Mouse (Mus musculus) forebrain, embryonic 14.5 days (tissue): ENCODE data around the gene Cuedc1. TPM values are rescaled to one million over a fixed set of nuclear protein-coding genes. Genes with fewer than 3 reads are reported as not detected.
"Not testable (repeated sequence)": the region's sequence is repeated elsewhere in the genome, so short reads cannot be mapped to it uniquely, and the experiment has no call there.

Source experiments
- ATAC-seq: fragments of 200-750 bp; cut with Nextera tagmentation; 2 replicates; pipeline ENCODE4 v1.8.0; 2017; ENCODE audit warnings: mild to moderate bottlenecking, moderate library complexity
- DNase-seq: peaks from one replicate; pipeline ENCODE4 v3.0.0-alpha.2; 2015; ENCODE audit warnings: low spot score
- H3K27ac ChIP-seq: fragments of 300-500 bp; sonication (generic); 2 replicates; pipeline ENCODE4 v1.5.1; 2014; ENCODE audit warnings: low read depth, mild to moderate bottlenecking, control low read depth, low read length, moderate library complexity
- H3K27me3 ChIP-seq: fragments of 300-500 bp; sonication (generic); replicated peaks from 2 replicates; pipeline ENCODE4 v1.6.1; 2014; ENCODE audit warnings: low read length, control low read depth, mixed read lengths; ENCODE audit not compliant: control insufficient read depth, insufficient read depth
- H3K36me3 ChIP-seq: fragments of 300-500 bp; sonication (generic); 2 replicates; pipeline ENCODE4 v1.6.1; 2014; ENCODE audit warnings: low read length, control low read depth; ENCODE audit not compliant: control insufficient read depth, insufficient read depth
- H3K4me1 ChIP-seq: fragments of 300-500 bp; sonication (generic); 2 replicates; pipeline ENCODE4 v1.6.1; 2014; ENCODE audit warnings: antibody characterized with exemption, low read length, control low read depth; ENCODE audit not compliant: control insufficient read depth, insufficient read depth
- H3K4me2 ChIP-seq: fragments of 300-500 bp; sonication (generic); 2 replicates; pipeline ENCODE4 v1.6.1; 2014; ENCODE audit warnings: mild to moderate bottlenecking, control low read depth, low read length
- H3K4me3 ChIP-seq: fragments of 300-500 bp; sonication (generic); 2 replicates; pipeline ENCODE4 v1.5.1; 2014; ENCODE audit warnings: low read depth, low read length, control low read depth
- H3K9ac ChIP-seq: fragments of 300-500 bp; sonication (generic); 2 replicates; pipeline ENCODE4 v1.6.1; 2014; ENCODE audit warnings: mild to moderate bottlenecking, low read length, control low read depth, moderate library complexity
- H3K9me3 ChIP-seq: fragments of 300-500 bp; sonication (generic); replicated peaks from 2 replicates; pipeline ENCODE4 v1.6.1; 2016; ENCODE audit warnings: low read length, control low read depth, mixed read lengths; ENCODE audit not compliant: control insufficient read depth
- WGBS: fragments of 180-500 bp; shearing (Covaris S2); extraction: QIAGEN DNeasy Blood & Tissue Kit; methylation state at CpG from one replicate; pipeline ENCODE4 v1.1.7; 2014; 5-methylcytosine and 5-hydroxymethylcytosine counted together
- polyA plus RNA-seq: library from polyadenylated mRNA; unstranded; fragments of >200 nt; fragmentation: Nextera tagmentation; extraction: Ambion mirVana; gene quantifications from 2 replicates; pipeline ENCODE4 v1.2.1, GENCODE M21; 2014

Cuedc1 gene
- polyA plus RNA-seq, 1 experiment from 2014 or later: 13.0 TPM

DNA sequence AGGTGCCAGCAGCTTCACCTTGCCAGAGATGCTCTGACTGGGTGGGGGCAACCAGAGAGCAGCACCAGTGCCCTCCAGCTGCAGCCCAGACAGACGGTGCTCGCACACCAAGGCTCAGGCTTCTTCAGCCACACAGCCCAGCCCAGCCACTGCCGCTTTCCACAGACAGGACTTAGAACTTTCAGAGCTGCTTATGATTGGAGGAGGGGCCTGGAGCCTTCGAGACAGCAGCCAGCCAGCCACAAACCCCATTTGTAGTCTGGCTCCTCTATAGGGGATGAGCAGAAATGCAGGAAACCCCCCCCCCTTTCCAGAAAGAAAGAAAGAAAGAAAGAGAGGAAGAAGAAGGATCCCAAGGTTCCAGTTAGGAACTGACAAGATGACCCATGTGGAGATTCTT lies 94.7 kb downstream of the Cuedc1 start:
- peaks cover 21% of the 10 kb centered on the region for H3K27me3 ChIP-seq
- no peak overlapping the region for H3K9ac ChIP-seq
- no peak overlapping the region for H3K4me2 ChIP-seq
- H3K4me1 ChIP-seq: peaks cover 3% of the 10 kb centered on the region
- H3K4me3 ChIP-seq: no peak overlapping the region
- WGBS: 18% methylated on average over 4 of the region's 4 CpGs
- no peaks in the 10 kb centered on the region for H3K9me3 ChIP-seq
- H3K36me3 ChIP-seq: no peaks in the 10 kb centered on the region
- peak; percentile 45 for DNase-seq
- H3K27ac ChIP-seq: no peak overlapping the region
- ATAC-seq: peak; percentile 30

- ATAC-seq (no peak), DNase-seq (no peak)
- 12% methylated on average over 34 of the region's 34 CpGs for WGBS
- Histone ChIP-seq H3K36me3 (no peaks in the 10 kb centered on the region), H3K27ac (no peak overlapping the region), H3K27me3 (peaks cover 21% of the 10 kb centered on the region), H3K9me3 (no peaks in the 10 kb centered on the region), H3K4me2 (no peak overlapping the region), H3K4me1 (no peaks in the 10 kb centered on the region), H3K9ac (0 out of 2 replicates have a peak overlapping the region, but pooled peaks have one; percentile 8), H3K4me3 (no peak overlapping the region)
These were observed 95.4 kb downstream of the Cuedc1 start for GRCm38 (mm10) chr11:88193098-88193823.

GRCm38 (mm10) chr11:88193824-88194696 lies 96.2 kb downstream of the Cuedc1 start:
- Histone ChIP-seq H3K9me3 (no peaks in the 10 kb centered on the region), H3K27me3 (peaks cover 21% of the 10 kb centered on the region), H3K4me1 (no peaks in the 10 kb centered on the region), H3K9ac (no peak overlapping the region), H3K27ac (no peak overlapping the region), H3K4me3 (no peak overlapping the region), H3K4me2 (no peak overlapping the region), H3K36me3 (no peaks in the 10 kb centered on the region)
- WGBS: 10% methylated on average over 29 of the region's 29 CpGs
- ATAC-seq (no peak), DNase-seq (no peak)

GRCm38 (mm10) chr11:88195699-88196098 lies 97.8 kb downstream of the Cuedc1 start:
- ATAC-seq, H3K9me3 ChIP-seq, H3K4me1 ChIP-seq, H3K36me3 ChIP-seq, H3K4me3 ChIP-seq, H3K4me2 ChIP-seq, H3K27ac ChIP-seq, DNase-seq, H3K9ac ChIP-seq: not testable (repeated sequence)
- H3K27me3 ChIP-seq: peaks cover 21% of the 10 kb centered on the region
- 90% methylated on average over 3 of the region's 3 CpGs for WGBS

- Histone ChIP-seq H3K27ac (no peak overlapping the region), H3K4me1 (no peaks in the 10 kb centered on the region), H3K27me3 (peaks cover 18% of the 10 kb centered on the region), H3K4me3 (no peak overlapping the region), H3K9me3 (no peaks in the 10 kb centered on the region), H3K4me2 (no peak overlapping the region), H3K9ac (no peak overlapping the region), H3K36me3 (no peaks in the 10 kb centered on the region)
- DNase-seq (peak; percentile 86), ATAC-seq (no peak)
- WGBS: 8% methylated on average over 2 of the region's 2 CpGs
These were observed 99.3 kb downstream of the Cuedc1 start for GRCm38 (mm10) chr11:88197153-88197576.

- H3K27ac ChIP-seq: no peak overlapping the region
- no peak for DNase-seq
- H3K4me1 ChIP-seq: peaks cover 3% of the 10 kb centered on the region
- no peak overlapping the region for H3K4me3 ChIP-seq
- WGBS: 22% methylated on average over 4 of the region's 4 CpGs
- no peak overlapping the region for H3K9ac ChIP-seq
- peaks cover 7% of the 10 kb centered on the region for H3K27me3 ChIP-seq
- no peak for ATAC-seq
- H3K36me3 ChIP-seq: no peaks in the 10 kb centered on the region
- H3K4me2 ChIP-seq: no peak overlapping the region
- H3K9me3 ChIP-seq: no peaks in the 10 kb centered on the region
These were observed 100.4 kb downstream of the Cuedc1 start for GRCm38 (mm10) chr11:88198223-88198622.

DNA sequence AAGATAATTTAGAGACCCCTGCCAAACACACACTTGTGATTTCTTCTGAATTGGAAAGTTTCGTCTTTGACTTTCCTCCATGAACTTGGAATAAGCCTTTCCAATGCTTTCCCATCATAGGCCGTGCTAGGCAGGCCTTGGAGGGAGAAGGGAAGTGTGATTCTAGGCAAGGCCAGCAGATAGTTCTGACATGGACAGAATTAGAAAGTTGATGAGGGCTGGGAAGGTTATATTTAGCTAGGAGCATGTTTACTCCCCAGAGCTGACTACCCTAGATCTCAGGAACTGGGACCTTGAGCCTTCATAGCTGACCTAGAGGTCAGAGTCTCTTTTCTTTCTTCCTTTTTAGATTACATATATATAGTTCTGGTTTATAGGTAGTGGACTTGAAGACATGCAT lies 103.3 kb downstream of the Cuedc1 start:
- Histone ChIP-seq H3K9me3 (no peaks in the 10 kb centered on the region), H3K27ac (no peak overlapping the region), H3K9ac (no peak overlapping the region), H3K4me1 (peaks cover 13% of the 10 kb centered on the region), H3K4me3 (no peak overlapping the region), H3K27me3 (no peaks in the 10 kb centered on the region), H3K4me2 (no peak overlapping the region), H3K36me3 (no peaks in the 10 kb centered on the region)
- DNase-seq: no peak
- ATAC-seq: no peak
- WGBS: 81% methylated on average over 2 of the region's 2 CpGs

DNA sequence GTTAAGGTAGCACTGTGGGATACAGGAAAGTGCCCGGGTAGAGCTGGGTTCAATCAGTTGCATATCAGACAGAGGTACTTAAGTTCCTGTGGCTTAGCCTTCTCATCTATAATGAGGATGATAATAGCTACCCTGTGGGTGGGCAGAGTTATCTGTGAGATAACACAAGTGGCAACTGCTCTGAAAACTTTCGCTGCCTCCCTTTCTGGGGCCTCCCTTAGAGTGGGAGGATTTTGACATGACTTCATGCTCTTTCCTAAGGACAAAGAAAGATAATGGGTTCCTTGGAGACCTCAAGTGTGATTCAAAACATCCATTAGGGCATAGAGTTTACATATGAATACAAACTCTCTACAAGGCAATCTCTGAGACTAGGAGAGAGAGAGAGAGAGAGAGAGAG lies 104.2 kb downstream of the Cuedc1 start:
- no peaks in the 10 kb centered on the region for H3K9me3 ChIP-seq
- H3K27me3 ChIP-seq: no peaks in the 10 kb centered on the region
- no peak overlapping the region for H3K4me3 ChIP-seq
- 2% methylated on average over 2 of the region's 2 CpGs for WGBS
- DNase-seq (no peak), ATAC-seq (no peak)
- H3K9ac ChIP-seq: no peak overlapping the region
- peaks cover 13% of the 10 kb centered on the region for H3K4me1 ChIP-seq
- H3K4me2 ChIP-seq: no peak overlapping the region
- H3K36me3 ChIP-seq: peaks cover 1% of the 10 kb centered on the region; the same call in 1 of the 2 replicates
- H3K27ac ChIP-seq: no peak overlapping the region
